Mouse (Mus musculus): ENCODE measurements around the gene Nmnat2. TPM values are rescaled to one million over a fixed set of nuclear protein-coding genes. Genes with fewer than 3 reads are reported as not detected.

The Nmnat2 gene
- total and polyA plus RNA-seq, 2 experiments from 2014 or later: 70.5 to 120 TPM

- 74% methylated on average over 12 of the region's 12 CpGs for WGBS
- no peak for ATAC-seq
- H3K4me1 ChIP-seq (ENCODE audit: insufficient read depth, low read length): peaks cover 4% of the 10 kb centered on the region; the same call in 1 of the 2 replicates
- H3K4me2 ChIP-seq (ENCODE audit: low read depth, low read length): no peak overlapping the region
- no peak overlapping the region for H3K9ac ChIP-seq (replicated peaks; ENCODE audit: low read length)
- DNase-seq (ENCODE audit: low spot score): no peak
- H3K36me3 ChIP-seq (ENCODE audit: insufficient read depth, low read length): no peaks in the 10 kb centered on the region
- no peak for TF ChIP-seq CTCF (IDR thresholded peaks at IDR 0.05; ENCODE audit: low read depth)
- no peak overlapping the region for H3K27ac ChIP-seq
- H3K4me3 ChIP-seq (ENCODE audit: low read length): no peak overlapping the region
- H3K9me3 ChIP-seq (ENCODE audit: low read length): no peaks in the 10 kb centered on the region
- H3K27me3 ChIP-seq (ENCODE audit: insufficient read depth, low read length): no peaks in the 10 kb centered on the region
Measured at GRCm38 (mm10) chr1:153104804-153105203, 150.0 kb downstream of the Nmnat2 start.

- peaks cover 6% of the 10 kb centered on the region; the same call in 1 of the 2 replicates for H3K36me3 ChIP-seq (ENCODE audit: insufficient read depth, low read length)
- no peak for TF ChIP-seq CTCF (IDR thresholded peaks at IDR 0.05; ENCODE audit: low read depth)
- H3K9me3 ChIP-seq (ENCODE audit: low read length): no peaks in the 10 kb centered on the region
- no peak overlapping the region for H3K4me2 ChIP-seq (ENCODE audit: low read depth, low read length)
- WGBS: 29% methylated on average over 7 of the region's 7 CpGs
- peak; percentile 78 for ATAC-seq
- peak; percentile 74 for DNase-seq (ENCODE audit: low spot score)
- no peak overlapping the region for H3K9ac ChIP-seq (replicated peaks; ENCODE audit: low read length)
- H3K4me3 ChIP-seq (ENCODE audit: low read length): no peak overlapping the region
- H3K27ac ChIP-seq: no peak overlapping the region
- no peaks in the 10 kb centered on the region for H3K27me3 ChIP-seq (ENCODE audit: insufficient read depth, low read length)
- H3K4me1 ChIP-seq (ENCODE audit: insufficient read depth, low read length): peaks cover 4% of the 10 kb centered on the region; the same call in 1 of the 2 replicates
Measured at GRCm38 (mm10) chr1:153107866-153108265, 153.1 kb downstream of the Nmnat2 start.

GRCm38 (mm10) chr1:153109346-153109745, 154.6 kb downstream of the Nmnat2 start:
- Histone ChIP-seq H3K27ac (no peak overlapping the region), H3K4me2 (ENCODE audit: low read depth, low read length) (no peak overlapping the region), H3K27me3 (ENCODE audit: insufficient read depth, low read length) (no peaks in the 10 kb centered on the region), H3K4me3 (ENCODE audit: low read length) (no peak overlapping the region), H3K36me3 (ENCODE audit: insufficient read depth, low read length) (peaks cover 6% of the 10 kb centered on the region), H3K4me1 (ENCODE audit: insufficient read depth, low read length) (peaks cover 4% of the 10 kb centered on the region; the same call in 1 of the 2 replicates), H3K9ac (replicated peaks; ENCODE audit: low read length) (no peak overlapping the region), H3K9me3 (ENCODE audit: low read length) (no peaks in the 10 kb centered on the region)
- ATAC-seq (no peak), DNase-seq (ENCODE audit: low spot score) (no peak)
- no peak for TF ChIP-seq CTCF (IDR thresholded peaks at IDR 0.05; ENCODE audit: low read depth)
- 90% methylated on average over 5 of the region's 5 CpGs for WGBS

- H3K36me3 ChIP-seq (ENCODE audit: insufficient read depth, low read length): peaks cover 6% of the 10 kb centered on the region
- no peak for DNase-seq (ENCODE audit: low spot score)
- TF ChIP-seq CTCF (IDR thresholded peaks at IDR 0.05; ENCODE audit: low read depth): no peak
- no peak overlapping the region for H3K4me2 ChIP-seq (ENCODE audit: low read depth, low read length)
- no peaks in the 10 kb centered on the region for H3K27me3 ChIP-seq (ENCODE audit: insufficient read depth, low read length)
- no peak overlapping the region for H3K9ac ChIP-seq (replicated peaks; ENCODE audit: low read length)
- ATAC-seq: no peak
- H3K9me3 ChIP-seq (ENCODE audit: low read length): no peaks in the 10 kb centered on the region
- WGBS: 70% methylated on average over 3 of the region's 3 CpGs
- no peak overlapping the region for H3K4me3 ChIP-seq (ENCODE audit: low read length)
- H3K4me1 ChIP-seq (ENCODE audit: insufficient read depth, low read length): peaks cover 4% of the 10 kb centered on the region; the same call in 1 of the 2 replicates
- no peak overlapping the region for H3K27ac ChIP-seq
Measured at GRCm38 (mm10) chr1:153109836-153110235, 155.0 kb downstream of the Nmnat2 start.

- no peak for DNase-seq (ENCODE audit: low spot score)
Measured at GRCm38 (mm10) chr1:153111596-153111995, 156.8 kb downstream of the Nmnat2 start.

GRCm38 (mm10) chr1:153115315-153115714, 160.5 kb downstream of the Nmnat2 start:
- 88% methylated on average over 8 of the region's 8 CpGs for WGBS
- ATAC-seq (peak; percentile 15; the same call in 1 of the 2 replicates), DNase-seq (ENCODE audit: low spot score) (no peak)
- H3K9ac ChIP-seq (replicated peaks; ENCODE audit: low read length): no peak overlapping the region
- TF ChIP-seq CTCF (IDR thresholded peaks at IDR 0.05; ENCODE audit: low read depth): peak; percentile 32; the same call in 1 of the 2 replicates
- H3K27me3 ChIP-seq (ENCODE audit: insufficient read depth, low read length): no peaks in the 10 kb centered on the region
- peaks cover 8% of the 10 kb centered on the region for H3K36me3 ChIP-seq (ENCODE audit: insufficient read depth, low read length)
- H3K27ac ChIP-seq: no peak overlapping the region
- no peaks in the 10 kb centered on the region for H3K9me3 ChIP-seq (ENCODE audit: low read length)
- H3K4me2 ChIP-seq (ENCODE audit: low read depth, low read length): no peak overlapping the region
- H3K4me3 ChIP-seq (ENCODE audit: low read length): no peak overlapping the region
- H3K4me1 ChIP-seq (ENCODE audit: insufficient read depth, low read length): no peaks in the 10 kb centered on the region

More at GRCm38 (mm10) chr1:153111596-153111995, 156.8 kb downstream of the Nmnat2 start:
- ATAC-seq: no peak
- no peak overlapping the region for H3K9ac ChIP-seq (replicated peaks; ENCODE audit: low read length)
- H3K4me1 ChIP-seq (ENCODE audit: insufficient read depth, low read length): peaks cover 4% of the 10 kb centered on the region; the same call in 1 of the 2 replicates
- no peak for TF ChIP-seq CTCF (IDR thresholded peaks at IDR 0.05; ENCODE audit: low read depth)
- H3K27ac ChIP-seq: no peak overlapping the region
- peaks cover 6% of the 10 kb centered on the region for H3K36me3 ChIP-seq (ENCODE audit: insufficient read depth, low read length)
- no peak overlapping the region for H3K4me3 ChIP-seq (ENCODE audit: low read length)
- WGBS: 60% methylated on average over 4 of the region's 4 CpGs
- no peaks in the 10 kb centered on the region for H3K9me3 ChIP-seq (ENCODE audit: low read length)
- H3K27me3 ChIP-seq (ENCODE audit: insufficient read depth, low read length): no peaks in the 10 kb centered on the region
- no peak overlapping the region for H3K4me2 ChIP-seq (ENCODE audit: low read depth, low read length)

- ATAC-seq (no peak), DNase-seq (ENCODE audit: low spot score) (no peak)
- H3K27ac ChIP-seq: no peak overlapping the region
- no peak overlapping the region for H3K9ac ChIP-seq (replicated peaks; ENCODE audit: low read length)
- 0 out of 2 replicates have a peak, but pooled peaks cover 3% of the 10 kb centered on the region for H3K36me3 ChIP-seq (ENCODE audit: insufficient read depth, low read length)
- H3K9me3 ChIP-seq (ENCODE audit: low read length): no peaks in the 10 kb centered on the region
- 79% methylated on average over 6 of the region's 6 CpGs for WGBS
- no peak for TF ChIP-seq CTCF (IDR thresholded peaks at IDR 0.05; ENCODE audit: low read depth)
- no peaks in the 10 kb centered on the region for H3K4me1 ChIP-seq (ENCODE audit: insufficient read depth, low read length)
- no peak overlapping the region for H3K4me3 ChIP-seq (ENCODE audit: low read length)
- no peaks in the 10 kb centered on the region for H3K27me3 ChIP-seq (ENCODE audit: insufficient read depth, low read length)
- H3K4me2 ChIP-seq (ENCODE audit: low read depth, low read length): no peak overlapping the region
Measured at GRCm38 (mm10) chr1:153120544-153120943, 165.8 kb downstream of the Nmnat2 start.
